Mouse (Mus musculus): ENCODE results near the gene Metap2. TPM values are rescaled to one million over a fixed set of nuclear protein-coding genes. Genes with fewer than 3 reads are reported as not detected.

Gene Metap2
- polyA plus RNA-seq, 1 experiment from 2014 or later, result 182 TPM

DNA sequence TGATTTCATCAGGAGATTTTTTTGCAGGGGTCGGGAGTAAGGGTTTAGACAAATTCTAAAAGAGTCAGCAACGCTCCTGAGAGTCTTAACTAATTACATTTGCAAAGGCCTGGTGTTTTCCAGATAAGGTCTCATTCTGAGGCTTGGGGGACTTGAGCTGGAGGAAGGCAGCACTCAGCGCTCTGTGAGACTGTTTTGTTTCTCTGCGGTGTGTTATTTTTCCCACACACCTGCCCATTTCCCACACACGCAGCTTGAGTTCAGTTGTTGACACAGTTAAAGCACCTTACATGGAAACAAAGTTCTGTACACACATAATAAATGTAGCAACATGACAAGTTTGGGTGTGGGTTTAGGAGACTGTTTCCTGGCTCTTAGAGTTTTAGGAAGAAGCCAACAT lies 35.1 kb upstream of the Metap2 start:
- 52% methylated on average over 5 of the region's 5 CpGs for WGBS
- H3K4me1 ChIP-seq (ENCODE audit: control insufficient read depth, insufficient read depth, low read length), result no peaks in the 10 kb centered on the region
- no peak for ATAC-seq (ENCODE audit: low read depth)
- no peak overlapping the region for H3K9ac ChIP-seq (ENCODE audit: low read depth, low read length)
- no peaks in the 10 kb centered on the region for H3K36me3 ChIP-seq (ENCODE audit: control insufficient read depth, insufficient read depth, low read length)
- H3K4me2 ChIP-seq (ENCODE audit: low read depth, low read length), result no peak overlapping the region
- no peak overlapping the region for H3K27ac ChIP-seq (replicated peaks; ENCODE audit: low read depth, low read length)
- no peak for DNase-seq (ENCODE audit: low spot score)
- H3K27me3 ChIP-seq (replicated peaks; ENCODE audit: control insufficient read depth, insufficient read depth, low read length), result no peaks in the 10 kb centered on the region
- no peak overlapping the region for H3K4me3 ChIP-seq (ENCODE audit: low read depth, low read length)
- no peaks in the 10 kb centered on the region for H3K9me3 ChIP-seq (ENCODE audit: control insufficient read depth, low read length)

- Histone ChIP-seq H3K36me3 (ENCODE audit: control insufficient read depth, insufficient read depth, low read length) (no peaks in the 10 kb centered on the region), H3K27me3 (replicated peaks; ENCODE audit: control insufficient read depth, insufficient read depth, low read length) (no peaks in the 10 kb centered on the region), H3K9ac (ENCODE audit: low read depth, low read length) (no peak overlapping the region), H3K9me3 (ENCODE audit: control insufficient read depth, low read length) (no peaks in the 10 kb centered on the region), H3K27ac (replicated peaks; ENCODE audit: low read depth, low read length) (no peak overlapping the region), H3K4me1 (ENCODE audit: control insufficient read depth, insufficient read depth, low read length) (no peaks in the 10 kb centered on the region), H3K4me3 (ENCODE audit: low read depth, low read length) (no peak overlapping the region), H3K4me2 (ENCODE audit: low read depth, low read length) (no peak overlapping the region)
- WGBS, result 53% methylated on average over 9 of the region's 9 CpGs
- ATAC-seq (ENCODE audit: low read depth) (no peak), DNase-seq (ENCODE audit: low spot score) (no peak)
Measured at GRCm38 (mm10) chr10:93931431-93931830, 34.5 kb upstream of the Metap2 start.

- Histone ChIP-seq H3K27ac (replicated peaks; ENCODE audit: low read depth, low read length) (no peak overlapping the region), H3K9ac (ENCODE audit: low read depth, low read length) (no peak overlapping the region), H3K36me3 (ENCODE audit: control insufficient read depth, insufficient read depth, low read length) (no peaks in the 10 kb centered on the region), H3K27me3 (replicated peaks; ENCODE audit: control insufficient read depth, insufficient read depth, low read length) (no peaks in the 10 kb centered on the region), H3K4me1 (ENCODE audit: control insufficient read depth, insufficient read depth, low read length) (no peaks in the 10 kb centered on the region), H3K4me2 (ENCODE audit: low read depth, low read length) (no peak overlapping the region), H3K9me3 (ENCODE audit: control insufficient read depth, low read length) (no peaks in the 10 kb centered on the region), H3K4me3 (ENCODE audit: low read depth, low read length) (no peak overlapping the region)
- ATAC-seq (ENCODE audit: low read depth), result no peak; the same call in 1 of the 2 replicates
- DNase-seq (ENCODE audit: low spot score), result no peak
- 63% methylated on average over 4 of the region's 4 CpGs for WGBS
Measured at GRCm38 (mm10) chr10:93930236-93930824, 33.4 kb upstream of the Metap2 start.

- Histone ChIP-seq H3K4me2 (ENCODE audit: low read depth, low read length) (no peak overlapping the region), H3K36me3 (ENCODE audit: control insufficient read depth, insufficient read depth, low read length) (no peaks in the 10 kb centered on the region), H3K9ac (ENCODE audit: low read depth, low read length) (no peak overlapping the region), H3K27ac (replicated peaks; ENCODE audit: low read depth, low read length) (no peak overlapping the region), H3K4me1 (ENCODE audit: control insufficient read depth, insufficient read depth, low read length) (no peaks in the 10 kb centered on the region), H3K27me3 (replicated peaks; ENCODE audit: control insufficient read depth, insufficient read depth, low read length) (no peaks in the 10 kb centered on the region), H3K9me3 (ENCODE audit: control insufficient read depth, low read length) (no peaks in the 10 kb centered on the region), H3K4me3 (ENCODE audit: low read depth, low read length) (no peak overlapping the region)
- ATAC-seq (ENCODE audit: low read depth) (no peak), DNase-seq (ENCODE audit: low spot score) (no peak)
- 79% methylated on average over 5 of the region's 5 CpGs for WGBS
Measured at GRCm38 (mm10) chr10:93924666-93925065, 27.8 kb upstream of the Metap2 start.

- Histone ChIP-seq H3K4me2 (ENCODE audit: low read depth, low read length) (no peak overlapping the region), H3K4me3 (ENCODE audit: low read depth, low read length) (no peak overlapping the region), H3K9me3 (ENCODE audit: control insufficient read depth, low read length) (no peaks in the 10 kb centered on the region), H3K27ac (replicated peaks; ENCODE audit: low read depth, low read length) (no peak overlapping the region), H3K9ac (ENCODE audit: low read depth, low read length) (no peak overlapping the region), H3K4me1 (ENCODE audit: control insufficient read depth, insufficient read depth, low read length) (peaks cover 12% of the 10 kb centered on the region; the same call in 1 of the 2 replicates), H3K36me3 (ENCODE audit: control insufficient read depth, insufficient read depth, low read length) (no peaks in the 10 kb centered on the region), H3K27me3 (replicated peaks; ENCODE audit: control insufficient read depth, insufficient read depth, low read length) (no peaks in the 10 kb centered on the region)
- DNase-seq (ENCODE audit: low spot score) (no peak), ATAC-seq (ENCODE audit: low read depth) (no peak)
- WGBS, result 96% methylated on average over 4 of the region's 4 CpGs
Measured at GRCm38 (mm10) chr10:93921160-93921559, 24.3 kb upstream of the Metap2 start.

GRCm38 (mm10) chr10:93919227-93919626 lies 22.3 kb upstream of the Metap2 start:
- ATAC-seq (ENCODE audit: low read depth), result no peak
- 43% methylated on average over 13 of the region's 13 CpGs for WGBS
- Histone ChIP-seq H3K4me3 (ENCODE audit: low read depth, low read length) (no peak overlapping the region), H3K36me3 (ENCODE audit: control insufficient read depth, insufficient read depth, low read length) (no peaks in the 10 kb centered on the region), H3K9ac (ENCODE audit: low read depth, low read length) (no peak overlapping the region), H3K4me2 (ENCODE audit: low read depth, low read length) (0 out of 2 replicates have a peak overlapping the region, but pooled peaks have one; percentile 10), H3K9me3 (ENCODE audit: control insufficient read depth, low read length) (no peaks in the 10 kb centered on the region), H3K27me3 (replicated peaks; ENCODE audit: control insufficient read depth, insufficient read depth, low read length) (no peaks in the 10 kb centered on the region), H3K27ac (replicated peaks; ENCODE audit: low read depth, low read length) (peak overlapping the region; percentile 63), H3K4me1 (ENCODE audit: control insufficient read depth, insufficient read depth, low read length) (peaks cover 22% of the 10 kb centered on the region)
- DNase-seq (ENCODE audit: low spot score), result peak; percentile 77

- peak; percentile 79 for DNase-seq (ENCODE audit: low spot score)
Measured at GRCm38 (mm10) chr10:93918701-93919100, 21.8 kb upstream of the Metap2 start.

DNA sequence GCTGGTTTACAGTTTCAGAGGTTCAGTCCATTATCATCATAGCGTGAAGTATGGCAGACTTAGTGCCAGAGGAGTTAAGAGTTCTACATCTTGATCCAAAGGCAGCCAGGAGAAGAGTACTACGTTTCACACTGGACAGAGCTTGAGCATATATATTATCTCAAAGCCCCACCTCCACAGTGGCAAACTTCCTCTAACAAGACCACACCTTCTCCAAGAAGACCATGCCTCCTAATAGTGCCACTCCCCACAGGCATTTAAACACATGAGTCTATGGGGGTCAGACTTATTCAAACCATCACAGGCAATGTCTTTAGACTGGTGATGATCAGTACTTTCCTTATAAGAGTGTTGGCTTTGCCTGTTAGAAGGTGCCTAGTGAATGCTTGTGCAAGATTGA lies 21.2 kb upstream of the Metap2 start:
- Histone ChIP-seq H3K9ac (ENCODE audit: low read depth, low read length) (no peak overlapping the region), H3K27me3 (replicated peaks; ENCODE audit: control insufficient read depth, insufficient read depth, low read length) (no peaks in the 10 kb centered on the region), H3K4me2 (ENCODE audit: low read depth, low read length) (no peak overlapping the region), H3K27ac (replicated peaks; ENCODE audit: low read depth, low read length) (no peak overlapping the region), H3K4me1 (ENCODE audit: control insufficient read depth, insufficient read depth, low read length) (peaks cover 22% of the 10 kb centered on the region), H3K36me3 (ENCODE audit: control insufficient read depth, insufficient read depth, low read length) (no peaks in the 10 kb centered on the region), H3K4me3 (ENCODE audit: low read depth, low read length) (no peak overlapping the region), H3K9me3 (ENCODE audit: control insufficient read depth, low read length) (no peaks in the 10 kb centered on the region)
- ATAC-seq (ENCODE audit: low read depth) (no peak), DNase-seq (ENCODE audit: low spot score) (no peak)
- WGBS, result 87% methylated on average over 2 of the region's 2 CpGs

More at GRCm38 (mm10) chr10:93918701-93919100, 21.8 kb upstream of the Metap2 start:
- H3K27ac ChIP-seq (replicated peaks; ENCODE audit: low read depth, low read length), result 0 out of 2 replicates have a peak overlapping the region, but pooled peaks have one; percentile 63
- H3K9ac ChIP-seq (ENCODE audit: low read depth, low read length), result no peak overlapping the region
- H3K36me3 ChIP-seq (ENCODE audit: control insufficient read depth, insufficient read depth, low read length), result no peaks in the 10 kb centered on the region
- H3K4me3 ChIP-seq (ENCODE audit: low read depth, low read length), result no peak overlapping the region
- 39% methylated on average over 6 of the region's 6 CpGs for WGBS
- no peaks in the 10 kb centered on the region for H3K27me3 ChIP-seq (replicated peaks; ENCODE audit: control insufficient read depth, insufficient read depth, low read length)
- 0 out of 2 replicates have a peak overlapping the region, but pooled peaks have one; percentile 10 for H3K4me2 ChIP-seq (ENCODE audit: low read depth, low read length)
- H3K9me3 ChIP-seq (ENCODE audit: control insufficient read depth, low read length), result no peaks in the 10 kb centered on the region
- 0 out of 2 replicates have a peak, but pooled peaks have one; percentile 35 for ATAC-seq (ENCODE audit: low read depth)
- peaks cover 22% of the 10 kb centered on the region for H3K4me1 ChIP-seq (ENCODE audit: control insufficient read depth, insufficient read depth, low read length)

DNA sequence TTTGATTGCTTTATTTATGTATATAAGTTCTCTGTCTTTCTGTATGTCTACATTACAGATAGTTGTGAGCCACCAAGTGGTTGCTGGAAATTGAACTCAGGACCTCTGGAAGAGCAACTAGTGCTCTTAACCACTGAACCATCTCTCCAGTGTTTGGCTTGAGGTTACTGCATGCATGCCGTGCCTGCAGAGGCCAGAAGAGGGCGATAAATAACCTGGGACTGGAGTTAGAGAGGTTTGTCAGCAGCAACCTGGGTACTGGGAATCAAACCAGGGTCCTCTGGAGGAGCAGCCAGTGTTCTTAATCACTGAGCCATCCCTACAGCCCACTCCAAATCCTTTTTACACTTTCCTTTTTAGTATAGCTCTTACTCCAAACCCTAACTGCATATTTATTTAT lies 19.9 kb upstream of the Metap2 start:
- Histone ChIP-seq H3K9ac (ENCODE audit: low read depth, low read length) (no peak overlapping the region), H3K36me3 (ENCODE audit: control insufficient read depth, insufficient read depth, low read length) (no peaks in the 10 kb centered on the region), H3K4me2 (ENCODE audit: low read depth, low read length) (no peak overlapping the region), H3K27me3 (replicated peaks; ENCODE audit: control insufficient read depth, insufficient read depth, low read length) (no peaks in the 10 kb centered on the region), H3K4me1 (ENCODE audit: control insufficient read depth, insufficient read depth, low read length) (peaks cover 22% of the 10 kb centered on the region), H3K27ac (replicated peaks; ENCODE audit: low read depth, low read length) (no peak overlapping the region), H3K4me3 (ENCODE audit: low read depth, low read length) (no peak overlapping the region), H3K9me3 (ENCODE audit: control insufficient read depth, low read length) (no peaks in the 10 kb centered on the region)
- DNase-seq (ENCODE audit: low spot score) (no peak), ATAC-seq (ENCODE audit: low read depth) (no peak)
- WGBS, result 84% methylated on average over 2 of the region's 2 CpGs

Data from embryonic facial prominence, embryonic 14.5 days (tissue).